Mouse (Mus musculus) midbrain, embryonic 13.5 days (tissue): Measurements from ENCODE around the gene Lrrn1. TPM values are rescaled to one million over a fixed set of nuclear protein-coding genes. Genes with fewer than 3 reads are reported as not detected.

Experiments used
- ATAC-seq: fragments of 200-750 bp; cut with Nextera tagmentation; 2 replicates; pipeline ENCODE4 v1.8.0; 2017; ENCODE audit warnings: mild to moderate bottlenecking, moderate TSS enrichment, moderate library complexity
- H3K27ac ChIP-seq: fragments of 300-500 bp; sonication (generic); 2 replicates; pipeline ENCODE4 v1.5.1; 2015; ENCODE audit warnings: inconsistent platforms, mild to moderate bottlenecking, moderate library complexity
- H3K27me3 ChIP-seq: fragments of 300-500 bp; sonication (generic); 2 replicates; pipeline ENCODE4 v1.6.1; 2015; ENCODE audit warnings: mild to moderate bottlenecking, inconsistent platforms
- H3K36me3 ChIP-seq: fragments of 300-500 bp; sonication (generic); 2 replicates; pipeline ENCODE4 v1.6.1; 2015; ENCODE audit warnings: mild to moderate bottlenecking, inconsistent platforms
- H3K4me1 ChIP-seq: fragments of 300-500 bp; sonication (generic); replicated peaks from 2 replicates; pipeline ENCODE4 v1.6.1; 2015; ENCODE audit warnings: inconsistent platforms
- H3K4me2 ChIP-seq: fragments of 300-500 bp; sonication (generic); replicated peaks from 2 replicates; pipeline ENCODE4 v1.6.1; 2015; ENCODE audit warnings: moderate library complexity, mild to moderate bottlenecking, inconsistent platforms
- H3K4me3 ChIP-seq: fragments of 300-500 bp; sonication (generic); replicated peaks from 2 replicates; pipeline ENCODE4 v1.5.1; 2015; ENCODE audit warnings: mild to moderate bottlenecking, inconsistent platforms
- H3K9ac ChIP-seq: fragments of 300-500 bp; sonication (generic); replicated peaks from 2 replicates; pipeline ENCODE4 v1.6.1; 2015; ENCODE audit warnings: mild to moderate bottlenecking, inconsistent platforms
- H3K9me3 ChIP-seq: fragments of 300-500 bp; sonication (generic); 2 replicates; pipeline ENCODE4 v1.6.1; 2016; ENCODE audit warnings: mild to moderate bottlenecking, inconsistent platforms
- WGBS: fragments of 180-500 bp; shearing (Covaris S2); methylation state at CpG from one replicate; pipeline ENCODE4 v1.1.7; 2015; 5-methylcytosine and 5-hydroxymethylcytosine counted together
- polyA plus RNA-seq: library from polyadenylated mRNA; unstranded; fragments of >200 nt; fragmentation: Nextera tagmentation; extraction: Ambion mirVana; gene quantifications from 2 replicates; pipeline ENCODE4 v1.2.1, GENCODE M21; 2015

The Lrrn1 gene
- polyA plus RNA-seq, result 74.9 and 82.3 TPM in 2 replicates

- peak within 1 kb of the TSS; percentile 92 for H3K4me3 ChIP-seq
- peaks cover 27% of the 10 kb centered on the region for H3K4me1 ChIP-seq
- H3K27ac ChIP-seq, result peak within 1 kb of the TSS; percentile 94
- H3K9me3 ChIP-seq, result no peaks in the 10 kb centered on the region
- no peaks in the 10 kb centered on the region for H3K36me3 ChIP-seq
- no peaks in the 10 kb centered on the region for H3K27me3 ChIP-seq
- ATAC-seq, result peak; percentile 97
- H3K9ac ChIP-seq, result peak within 1 kb of the TSS; percentile 93
- WGBS, result 4% methylated on average over 40 of the region's 43 CpGs
- H3K4me2 ChIP-seq, result peak within 1 kb of the TSS; percentile 61
These were observed at the start of gene Lrrn1 for GRCm38 (mm10) chr6:107528877-107529864. Gene Lrrn1, plus strand, starts transcription at chr6:107529768.

GRCm38 (mm10) chr6:107494491-107494890, 35.1 kb upstream of the Lrrn1 start:
- H3K36me3 ChIP-seq, result no peaks in the 10 kb centered on the region
- WGBS, result 51% methylated on average over 1 of the region's 1 CpGs
- no peak overlapping the region for H3K9ac ChIP-seq
- no peaks in the 10 kb centered on the region for H3K27me3 ChIP-seq
- no peaks in the 10 kb centered on the region for H3K9me3 ChIP-seq
- H3K4me3 ChIP-seq, result no peak overlapping the region
- no peak overlapping the region for H3K4me2 ChIP-seq
- no peaks in the 10 kb centered on the region for H3K4me1 ChIP-seq
- no peak for ATAC-seq
- H3K27ac ChIP-seq, result no peak overlapping the region

- H3K27me3 ChIP-seq, result no peaks in the 10 kb centered on the region
- H3K9me3 ChIP-seq, result no peaks in the 10 kb centered on the region
- no peak overlapping the region for H3K4me2 ChIP-seq
- no peak overlapping the region for H3K27ac ChIP-seq
- ATAC-seq, result no peak
- no peaks in the 10 kb centered on the region for H3K36me3 ChIP-seq
- 10% methylated on average over 1 of the region's 1 CpGs for WGBS
- no peak overlapping the region for H3K9ac ChIP-seq
- H3K4me3 ChIP-seq, result no peak overlapping the region
- no peaks in the 10 kb centered on the region for H3K4me1 ChIP-seq
These were observed 33.7 kb upstream of the Lrrn1 start for GRCm38 (mm10) chr6:107495830-107496229.

GRCm38 (mm10) chr6:107513716-107514115, 15.9 kb upstream of the Lrrn1 start:
- no peak overlapping the region for H3K9ac ChIP-seq
- ATAC-seq, result no peak
- H3K36me3 ChIP-seq, result no peaks in the 10 kb centered on the region
- no peaks in the 10 kb centered on the region for H3K27me3 ChIP-seq
- H3K4me2 ChIP-seq, result no peak overlapping the region
- H3K27ac ChIP-seq, result no peak overlapping the region
- no peak overlapping the region for H3K4me3 ChIP-seq
- WGBS, result 86% methylated on average over 4 of the region's 4 CpGs
- H3K4me1 ChIP-seq, result no peaks in the 10 kb centered on the region
- no peaks in the 10 kb centered on the region for H3K9me3 ChIP-seq

GRCm38 (mm10) chr6:107523953-107524352, 5.6 kb upstream of the Lrrn1 start:
- Histone ChIP-seq H3K27ac (no peak overlapping the region), H3K4me1 (peaks cover 2% of the 10 kb centered on the region), H3K4me2 (no peak overlapping the region), H3K4me3 (no peak overlapping the region), H3K36me3 (no peaks in the 10 kb centered on the region), H3K9me3 (no peaks in the 10 kb centered on the region), H3K9ac (no peak overlapping the region), H3K27me3 (no peaks in the 10 kb centered on the region)
- ATAC-seq, result no peak
- WGBS, result 89% methylated on average over 2 of the region's 2 CpGs

- under 1% methylated on average over 31 of the region's 34 CpGs for WGBS
- Histone ChIP-seq H3K9ac (peak overlapping the region; percentile 93), H3K27me3 (no peaks in the 10 kb centered on the region), H3K4me1 (peaks cover 35% of the 10 kb centered on the region), H3K9me3 (no peaks in the 10 kb centered on the region), H3K27ac (peak overlapping the region; percentile 94), H3K4me3 (peak overlapping the region; percentile 92), H3K4me2 (peak overlapping the region; percentile 61), H3K36me3 (no peaks in the 10 kb centered on the region)
- ATAC-seq, result peak; percentile 77; the same call in 1 of the 2 replicates
These were observed 403 bp downstream of the Lrrn1 start for GRCm38 (mm10) chr6:107529911-107530431.

GRCm38 (mm10) chr6:107530621-107531285, 1.2 kb downstream of the Lrrn1 start:
- WGBS, result under 1% methylated on average over 15 of the region's 15 CpGs

GRCm38 (mm10) chr6:107531526-107532080, 2.0 kb downstream of the Lrrn1 start:
- no peak for ATAC-seq
- Histone ChIP-seq H3K9ac (peak overlapping the region; percentile 93), H3K4me2 (peak overlapping the region; percentile 61), H3K27ac (peak overlapping the region; percentile 94), H3K27me3 (no peaks in the 10 kb centered on the region), H3K4me1 (peaks cover 44% of the 10 kb centered on the region), H3K9me3 (no peaks in the 10 kb centered on the region), H3K4me3 (peak overlapping the region; percentile 92), H3K36me3 (no peaks in the 10 kb centered on the region)
- 9% methylated on average over 8 of the region's 8 CpGs for WGBS

More at GRCm38 (mm10) chr6:107530621-107531285, 1.2 kb downstream of the Lrrn1 start:
- peaks cover 40% of the 10 kb centered on the region for H3K4me1 ChIP-seq
- H3K9me3 ChIP-seq, result no peaks in the 10 kb centered on the region
- H3K4me3 ChIP-seq, result peak overlapping the region; percentile 92
- peak overlapping the region; percentile 94 for H3K27ac ChIP-seq
- no peaks in the 10 kb centered on the region for H3K27me3 ChIP-seq
- peak overlapping the region; percentile 61 for H3K4me2 ChIP-seq
- H3K9ac ChIP-seq, result peak overlapping the region; percentile 93
- ATAC-seq, result peak; percentile 15; the same call in 1 of the 2 replicates
- H3K36me3 ChIP-seq, result no peaks in the 10 kb centered on the region

GRCm38 (mm10) chr6:107534533-107534932, 5.0 kb downstream of the Lrrn1 start:
- no peak for ATAC-seq
- H3K36me3 ChIP-seq, result peaks cover 9% of the 10 kb centered on the region; the same call in 1 of the 2 replicates
- no peaks in the 10 kb centered on the region for H3K27me3 ChIP-seq
- H3K9ac ChIP-seq, result no peak overlapping the region
- H3K4me1 ChIP-seq, result peaks cover 49% of the 10 kb centered on the region
- no peak overlapping the region for H3K4me3 ChIP-seq
- H3K27ac ChIP-seq, result no peak overlapping the region
- WGBS, result 10% methylated on average over 1 of the region's 1 CpGs
- peak overlapping the region; percentile 32 for H3K4me2 ChIP-seq
- H3K9me3 ChIP-seq, result no peaks in the 10 kb centered on the region

GRCm38 (mm10) chr6:107536631-107537030, 7.1 kb downstream of the Lrrn1 start:
- ATAC-seq, result no peak
- Histone ChIP-seq H3K9ac (no peak overlapping the region), H3K36me3 (peaks cover 9% of the 10 kb centered on the region; the same call in 1 of the 2 replicates), H3K27ac (no peak overlapping the region), H3K27me3 (no peaks in the 10 kb centered on the region), H3K9me3 (no peaks in the 10 kb centered on the region), H3K4me2 (no peak overlapping the region), H3K4me3 (no peak overlapping the region), H3K4me1 (peaks cover 43% of the 10 kb centered on the region)
- WGBS, result 96% methylated on average over 4 of the region's 4 CpGs

- no peaks in the 10 kb centered on the region for H3K27me3 ChIP-seq
- no peak for ATAC-seq
- H3K9me3 ChIP-seq, result no peaks in the 10 kb centered on the region
- H3K4me1 ChIP-seq, result peaks cover 9% of the 10 kb centered on the region
- no peak overlapping the region for H3K9ac ChIP-seq
- peaks cover 21% of the 10 kb centered on the region for H3K36me3 ChIP-seq
- no peak overlapping the region for H3K4me2 ChIP-seq
- H3K4me3 ChIP-seq, result no peak overlapping the region
- no peak overlapping the region for H3K27ac ChIP-seq
- WGBS, result 96% methylated on average over 11 of the region's 11 CpGs
These were observed 11.7 kb downstream of the Lrrn1 start for GRCm38 (mm10) chr6:107541222-107541621.
